Mouse (Mus musculus): ENCODE results near the gene Ccnjl.

- TF ChIP-seq CTCF (IDR thresholded peaks at IDR 0.05; ENCODE audit: low read depth) (no peak), EP300 (IDR thresholded peaks at IDR 0.05; ENCODE audit: low read depth) (no peak)
These were observed 72.9 kb downstream of the Ccnjl start, which contains the start of gene Fabp6 for GRCm38 (mm10) chr11:43601440-43601839.

All from heart, postnatal 0 days (tissue).